Mouse (Mus musculus) bone marrow macrophage, adult 2 months (primary cell): ENCODE results near the gene Pard3.

Experiments
- CTCF ChIP-seq: IDR thresholded peaks from 2 replicates; pipeline ENCODE4 v1.5.1; 2012; ENCODE audit warnings: low read depth, mild to moderate bottlenecking, low read length, moderate library complexity
- POLR2A ChIP-seq: IDR thresholded peaks from 2 replicates; pipeline ENCODE4 v1.6.1; 2012; ENCODE audit warnings: mild to moderate bottlenecking, low read depth, low read length, borderline replicate concordance

- no peak for TF ChIP-seq POLR2A
- TF ChIP-seq CTCF, result no peak
Observed at GRCm38 (mm10) chr8:127181246-127181645, 117.6 kb downstream of the Pard3 start.
